Mouse (Mus musculus): ENCODE results near the gene Abcc3.

GRCm38 (mm10) chr11:94329270-94329891 lies 63.4 kb downstream of the Abcc3 start:
- TF ChIP-seq CTCF (IDR thresholded peaks at IDR 0.05) (peak; percentile 74), EP300 (IDR thresholded peaks at IDR 0.05) (peak; percentile 33)
